Mouse (Mus musculus) neural tube, embryonic 11.5 days (tissue): ENCODE measurements at regions not wholly inside any gene's neighbourhood (a gene's known extent, or its start where the extent isn't known, plus 50 kb on each side); places are given as distances from the start of the nearest gene placed in this dataset.

Source experiments
- ATAC-seq: fragments of 200-750 bp; cut with Nextera tagmentation; 2 replicates; pipeline ENCODE4 v1.8.0; 2017; ENCODE audit warnings: moderate number of reproducible peaks, mild to moderate bottlenecking, moderate TSS enrichment, moderate library complexity; ENCODE audit not compliant: insufficient read depth, low FRiP score, low TSS enrichment
- DNase-seq: peaks from one replicate; pipeline ENCODE4 v3.0.0-alpha.2; 2015; ENCODE audit warnings: low spot score
- H3K27ac ChIP-seq: fragments of 300-500 bp; sonication (generic); 2 replicates; pipeline ENCODE4 v1.5.1; 2014; ENCODE audit warnings: low read depth, mild to moderate bottlenecking, low read length
- H3K27me3 ChIP-seq: fragments of 300-500 bp; sonication (generic); 2 replicates; pipeline ENCODE4 v1.6.1; 2014; ENCODE audit warnings: mild to moderate bottlenecking, low read length, mixed read lengths; ENCODE audit not compliant: control insufficient read depth, insufficient read depth
- H3K36me3 ChIP-seq: fragments of 300-500 bp; sonication (generic); 2 replicates; pipeline ENCODE4 v1.6.1; 2014; ENCODE audit warnings: mild to moderate bottlenecking, low read length, moderate library complexity, mixed read lengths; ENCODE audit not compliant: control insufficient read depth, insufficient read depth
- H3K4me1 ChIP-seq: fragments of 300-500 bp; sonication (generic); 2 replicates; pipeline ENCODE4 v1.6.1; 2014; ENCODE audit warnings: low read length, mixed read lengths; ENCODE audit not compliant: control insufficient read depth, insufficient read depth
- H3K4me2 ChIP-seq: fragments of 300-500 bp; sonication (generic); 2 replicates; pipeline ENCODE4 v1.6.1; 2014; ENCODE audit warnings: low read depth, mild to moderate bottlenecking, moderate library complexity
- H3K4me3 ChIP-seq: fragments of 300-500 bp; sonication (generic); 2 replicates; pipeline ENCODE4 v1.5.1; 2014; ENCODE audit warnings: low read depth, low read length
- H3K9ac ChIP-seq: fragments of 300-500 bp; sonication (generic); 2 replicates; pipeline ENCODE4 v1.6.1; 2014; ENCODE audit warnings: mild to moderate bottlenecking, low read length
- H3K9me3 ChIP-seq: fragments of 300-500 bp; sonication (generic); 2 replicates; pipeline ENCODE4 v1.6.1; 2016; ENCODE audit warnings: low read length; ENCODE audit not compliant: control insufficient read depth
- WGBS: fragments of 180-500 bp; shearing (Covaris S2); extraction: QIAGEN DNeasy Blood & Tissue Kit; methylation state at CpG from one replicate; pipeline ENCODE4 v1.1.7; 2014; 5-methylcytosine and 5-hydroxymethylcytosine counted together

DNA sequence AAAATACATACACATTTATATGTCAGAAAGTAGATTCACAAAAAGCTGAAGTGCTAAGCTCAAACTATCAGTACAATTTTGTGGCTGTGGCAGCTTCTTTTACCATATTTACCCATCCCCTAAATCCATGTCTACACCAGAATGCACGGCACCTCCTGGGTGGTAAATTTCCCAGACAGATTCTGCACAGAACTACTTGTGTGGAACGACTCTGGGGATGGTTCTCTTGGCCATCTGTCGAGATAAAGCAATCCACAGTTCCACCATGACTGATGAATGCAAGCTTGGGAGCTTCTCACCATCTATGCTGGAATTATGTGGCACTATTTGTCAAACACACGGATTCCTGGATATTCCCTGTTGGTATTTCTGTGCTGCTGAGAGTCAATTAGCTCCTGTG lies 495.8 kb downstream of the Tmem114 start:
- no peak for DNase-seq
- Histone ChIP-seq H3K9ac (no peak overlapping the region), H3K27ac (no peak overlapping the region), H3K36me3 (no peaks in the 10 kb centered on the region), H3K4me2 (no peak overlapping the region), H3K4me3 (no peak overlapping the region), H3K27me3 (no peaks in the 10 kb centered on the region), H3K9me3 (no peaks in the 10 kb centered on the region), H3K4me1 (no peaks in the 10 kb centered on the region)
- 63% methylated on average over 4 of the region's 4 CpGs for WGBS
- no peak for ATAC-seq

DNA sequence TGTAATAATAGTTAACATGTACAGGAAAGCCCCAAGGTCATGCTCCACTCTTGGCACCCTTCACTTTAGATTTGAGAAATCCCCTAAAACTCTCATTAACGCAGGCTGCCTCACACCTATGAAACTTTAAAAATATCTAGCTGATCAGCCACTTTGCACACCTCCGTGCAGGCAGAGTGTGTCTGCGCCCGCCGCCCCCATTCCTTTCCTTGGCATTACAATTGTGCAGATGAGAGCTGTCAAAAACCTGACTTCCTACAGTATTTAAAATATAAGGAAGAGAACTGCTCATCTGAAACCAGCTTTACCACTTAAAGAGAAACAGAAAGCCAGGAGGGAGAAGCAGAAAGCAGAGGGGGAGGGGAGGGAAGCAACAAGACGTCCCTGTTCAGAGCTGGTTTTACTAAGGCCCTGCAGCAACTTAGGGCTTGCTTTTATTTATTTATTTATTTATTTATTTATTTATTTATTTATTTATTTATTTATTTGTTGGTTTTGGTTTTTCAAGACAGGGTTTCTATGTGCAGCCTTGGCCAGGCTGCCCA lies 496.5 kb downstream of the Tmem114 start:
- no peaks in the 10 kb centered on the region for H3K9me3 ChIP-seq
- no peak for ATAC-seq
- WGBS, result 89% methylated on average over 6 of the region's 6 CpGs
- DNase-seq, result no peak
- H3K36me3 ChIP-seq, result no peaks in the 10 kb centered on the region
- H3K4me1 ChIP-seq, result no peaks in the 10 kb centered on the region
- no peak overlapping the region for H3K4me3 ChIP-seq
- H3K9ac ChIP-seq, result no peak overlapping the region
- H3K27ac ChIP-seq, result no peak overlapping the region
- H3K4me2 ChIP-seq, result no peak overlapping the region
- no peaks in the 10 kb centered on the region for H3K27me3 ChIP-seq

DNA sequence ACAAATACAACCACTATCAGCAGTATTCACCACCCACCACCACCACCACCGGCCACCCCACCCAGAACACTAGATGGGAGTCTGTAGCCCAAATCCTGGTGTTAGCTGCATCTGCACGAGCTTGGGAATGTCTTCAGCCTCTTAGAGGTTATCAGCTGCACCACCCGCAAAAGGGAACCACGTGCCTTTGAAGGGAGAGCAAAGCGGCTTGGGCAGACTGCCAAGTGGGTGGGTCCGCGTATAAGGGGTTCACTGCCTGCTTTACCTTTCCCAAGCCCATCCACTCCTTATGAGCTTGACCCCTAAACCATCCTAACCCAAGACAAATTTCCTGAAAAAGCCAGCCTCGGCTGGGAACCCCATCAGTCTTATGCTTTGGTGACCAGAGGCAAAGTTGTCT lies 497.2 kb downstream of the Tmem114 start:
- no peak for DNase-seq
- 69% methylated on average over 8 of the region's 8 CpGs for WGBS

DNA sequence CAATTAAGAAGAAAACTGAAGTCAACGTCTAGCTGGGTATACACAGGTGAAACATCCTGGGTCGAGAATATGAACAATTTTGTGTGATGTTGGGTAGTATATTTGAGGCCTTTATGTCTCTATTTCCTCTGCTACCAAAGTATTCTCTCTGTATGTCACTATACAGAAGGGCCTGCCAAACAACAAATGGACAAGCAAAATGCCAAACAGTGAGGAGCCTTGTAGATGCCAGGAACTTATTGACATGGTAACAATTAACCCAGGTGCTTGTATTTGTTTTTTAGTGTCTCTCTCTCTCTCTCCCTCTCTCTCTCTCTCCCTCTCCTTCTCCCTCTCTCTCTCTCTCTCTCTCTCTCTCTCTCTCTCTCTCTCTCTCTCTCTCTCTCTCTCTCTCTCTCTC lies 529.1 kb downstream of the Tmem114 start:
- H3K4me1 ChIP-seq, result no peaks in the 10 kb centered on the region
- no peak for DNase-seq
- H3K4me3 ChIP-seq, result no peak overlapping the region
- no peak overlapping the region for H3K9ac ChIP-seq
- H3K9me3 ChIP-seq, result no peaks in the 10 kb centered on the region
- H3K36me3 ChIP-seq, result no peaks in the 10 kb centered on the region
- ATAC-seq, result no peak
- H3K4me2 ChIP-seq, result no peak overlapping the region
- WGBS, result 83% methylated on average over 2 of the region's 2 CpGs
- H3K27me3 ChIP-seq, result no peaks in the 10 kb centered on the region
- no peak overlapping the region for H3K27ac ChIP-seq

More for the DNA sequence above, 497.2 kb downstream of the Tmem114 start:
- Histone ChIP-seq H3K9me3 (no peaks in the 10 kb centered on the region), H3K4me1 (no peaks in the 10 kb centered on the region), H3K4me3 (no peak overlapping the region), H3K27me3 (no peaks in the 10 kb centered on the region), H3K4me2 (no peak overlapping the region), H3K27ac (no peak overlapping the region), H3K36me3 (no peaks in the 10 kb centered on the region), H3K9ac (no peak overlapping the region)
- ATAC-seq, result no peak

DNA sequence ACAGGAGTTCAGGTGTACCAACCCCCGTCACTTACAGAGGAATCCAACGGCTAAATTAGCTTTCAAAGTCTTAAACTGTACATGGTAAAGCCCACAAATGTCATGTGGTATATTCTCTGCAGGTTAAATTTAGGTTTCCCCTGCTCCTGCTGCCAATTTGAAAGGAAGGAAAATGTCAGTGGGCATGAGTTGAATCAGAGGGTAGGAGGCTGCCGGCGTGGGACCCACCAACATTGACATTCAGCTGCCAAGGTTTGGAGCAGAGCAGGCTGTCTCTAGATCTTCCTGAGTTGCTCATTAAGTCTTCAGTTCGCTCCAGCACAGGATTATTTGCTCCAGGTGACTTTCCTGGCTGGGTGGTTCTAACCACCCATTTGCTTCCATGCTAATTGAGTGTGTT lies 532.1 kb downstream of the Tmem114 start:
- H3K9me3 ChIP-seq, result no peaks in the 10 kb centered on the region
- no peak overlapping the region for H3K4me2 ChIP-seq
- H3K36me3 ChIP-seq, result no peaks in the 10 kb centered on the region
- H3K27ac ChIP-seq, result no peak overlapping the region
- H3K27me3 ChIP-seq, result no peaks in the 10 kb centered on the region
- DNase-seq (no peak), ATAC-seq (no peak)
- no peaks in the 10 kb centered on the region for H3K4me1 ChIP-seq
- no peak overlapping the region for H3K4me3 ChIP-seq
- WGBS, result 89% methylated on average over 5 of the region's 5 CpGs
- H3K9ac ChIP-seq, result no peak overlapping the region

DNA sequence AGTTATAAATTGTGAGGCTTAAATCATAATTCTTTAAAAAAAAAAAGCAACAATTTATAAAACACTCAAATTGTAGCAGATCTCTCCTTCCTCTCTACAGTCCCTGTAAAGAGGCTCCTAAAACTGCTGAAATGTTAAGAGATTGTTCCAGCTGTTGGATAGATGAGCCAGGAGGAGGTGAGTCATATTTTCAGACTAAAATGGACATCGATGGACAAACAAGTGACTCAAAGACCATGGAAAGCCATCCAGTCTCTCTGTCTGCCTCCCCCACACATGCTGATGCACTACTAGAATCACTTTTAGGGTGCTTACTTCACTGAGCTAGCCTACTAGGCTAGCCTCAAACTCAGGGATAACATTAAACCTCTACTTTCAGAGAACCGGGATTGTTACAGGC lies 561.5 kb downstream of the Tmem114 start:
- Histone ChIP-seq H3K36me3 (no peaks in the 10 kb centered on the region), H3K27me3 (no peaks in the 10 kb centered on the region), H3K4me2 (no peak overlapping the region), H3K9me3 (no peaks in the 10 kb centered on the region), H3K4me1 (no peaks in the 10 kb centered on the region), H3K9ac (no peak overlapping the region), H3K27ac (no peak overlapping the region), H3K4me3 (no peak overlapping the region)
- DNase-seq, result no peak
- 97% methylated on average over 2 of the region's 2 CpGs for WGBS
- no peak for ATAC-seq

DNA sequence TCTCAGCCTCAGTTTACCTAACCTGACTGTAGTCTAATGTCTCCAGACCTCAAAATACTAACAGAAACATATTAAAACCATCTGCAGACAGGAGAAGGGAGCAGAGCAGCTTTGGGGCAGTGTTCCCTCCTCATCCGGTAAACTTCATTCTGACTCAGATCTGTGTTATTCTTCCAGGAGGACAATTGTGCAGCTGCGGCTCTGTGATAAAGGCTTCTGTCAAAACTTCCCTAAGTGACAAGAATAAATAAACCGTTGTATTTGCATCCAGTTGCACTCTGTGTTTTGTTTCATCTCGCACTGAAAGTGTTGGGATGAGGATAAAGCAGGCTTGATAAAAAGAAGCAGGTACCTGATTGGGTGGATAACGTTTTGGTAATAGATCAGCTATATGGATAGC lies 585.8 kb downstream of the Tmem114 start:
- no peak for DNase-seq
- H3K4me2 ChIP-seq, result no peak overlapping the region
- WGBS, result 81% methylated on average over 5 of the region's 5 CpGs
- no peak for ATAC-seq
- no peaks in the 10 kb centered on the region for H3K36me3 ChIP-seq
- H3K27ac ChIP-seq, result no peak overlapping the region
- H3K9ac ChIP-seq, result no peak overlapping the region
- no peak overlapping the region for H3K4me3 ChIP-seq
- no peaks in the 10 kb centered on the region for H3K4me1 ChIP-seq
- H3K27me3 ChIP-seq, result no peaks in the 10 kb centered on the region
- no peaks in the 10 kb centered on the region for H3K9me3 ChIP-seq

DNA sequence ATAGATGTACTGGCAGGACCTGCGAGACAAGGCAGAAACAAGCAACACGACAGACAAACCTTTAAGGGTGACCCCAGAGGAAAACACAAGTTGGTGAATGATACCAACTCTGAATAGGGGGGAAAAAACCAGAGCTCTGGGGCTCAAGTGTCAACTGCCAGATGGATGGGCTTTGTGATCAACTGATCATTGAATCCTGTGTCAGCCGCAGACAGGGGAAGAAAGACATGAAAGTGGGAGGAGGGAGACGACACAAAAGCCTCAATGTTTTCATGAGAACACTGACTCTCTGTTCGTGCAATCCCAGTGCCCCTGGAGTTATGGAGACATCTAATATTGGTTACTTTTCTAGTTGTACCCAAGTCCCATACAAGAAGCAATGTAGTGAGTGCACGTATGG lies 593.8 kb downstream of the Tmem114 start:
- Histone ChIP-seq H3K27ac (no peak overlapping the region), H3K36me3 (no peaks in the 10 kb centered on the region), H3K27me3 (no peaks in the 10 kb centered on the region), H3K4me3 (no peak overlapping the region), H3K9me3 (no peaks in the 10 kb centered on the region), H3K4me1 (no peaks in the 10 kb centered on the region), H3K4me2 (no peak overlapping the region), H3K9ac (no peak overlapping the region)
- 41% methylated on average over 6 of the region's 6 CpGs for WGBS
- ATAC-seq (no peak), DNase-seq (peak; percentile 21)

DNA sequence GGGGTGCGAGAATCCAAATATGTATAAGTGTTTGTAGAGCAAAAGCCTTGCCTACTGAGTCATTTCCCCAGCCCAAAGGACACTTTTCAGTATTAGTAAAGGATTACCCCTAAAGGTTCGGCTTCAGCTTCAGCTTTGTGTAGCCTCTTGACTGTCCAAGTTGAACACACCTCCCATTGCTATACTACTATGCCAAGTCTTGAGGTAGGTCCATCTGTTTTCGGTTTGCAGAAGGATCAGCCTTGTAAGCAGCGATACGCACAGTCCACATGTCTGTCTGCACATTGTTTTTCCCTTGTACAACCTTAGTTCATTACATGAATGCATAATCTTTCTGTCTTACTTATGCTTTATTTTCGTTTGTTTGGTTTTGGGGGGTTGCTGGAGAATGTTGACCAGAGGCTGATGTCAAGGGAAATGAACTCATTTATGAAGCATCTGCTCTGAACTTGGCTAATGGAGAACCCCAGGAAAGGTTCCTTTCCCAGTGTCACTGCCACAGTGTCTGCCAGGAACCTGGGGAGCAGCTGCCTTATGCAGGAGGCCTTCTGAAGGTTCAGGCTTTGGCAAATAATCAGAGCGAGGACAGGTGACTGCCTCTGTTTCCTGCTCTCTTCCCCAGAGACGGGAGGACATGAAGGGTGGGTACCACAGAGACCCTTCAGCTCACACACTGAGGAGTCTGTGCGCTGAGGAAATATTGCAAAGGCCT lies 594.8 kb downstream of the Tmem114 start:
- 87% methylated on average over 9 of the region's 9 CpGs for WGBS
- no peak for DNase-seq
- no peak overlapping the region for H3K9ac ChIP-seq

More for the DNA sequence above, 594.8 kb downstream of the Tmem114 start:
- no peaks in the 10 kb centered on the region for H3K9me3 ChIP-seq
- no peak overlapping the region for H3K4me3 ChIP-seq
- H3K4me2 ChIP-seq, result no peak overlapping the region
- no peaks in the 10 kb centered on the region for H3K27me3 ChIP-seq
- H3K36me3 ChIP-seq, result no peaks in the 10 kb centered on the region
- ATAC-seq, result no peak
- no peaks in the 10 kb centered on the region for H3K4me1 ChIP-seq
- no peak overlapping the region for H3K27ac ChIP-seq
